Mouse (Mus musculus): Measurements from ENCODE around the gene Rfwd3. TPM values are rescaled to one million over a fixed set of nuclear protein-coding genes. Genes with fewer than 3 reads are reported as not detected.

Gene Rfwd3
- polyA plus RNA-seq (2012; rRNA removed; ENCODE audit: low replicate concordance) = 3.4 and 4.2 TPM in 2 replicates

GRCm38 (mm10) chr8:111299821-111300568 is at the start of gene Rfwd3:
TSS of gene Rfwd3 (minus strand) at chr8:111300222.

GRCm38 (mm10) chr8:111337890-111338347 is 37.9 kb upstream of the Rfwd3 start, which contains the start of gene Mlkl:
TSS of gene Mlkl (minus strand) at chr8:111338177.

GRCm38 (mm10) chr8:111258631-111259407 is 41.2 kb downstream of the Rfwd3 start, which contains the start of gene Glg1:
TSS of gene Glg1 (minus strand) at chr8:111259216.

Other genes with a start within 250 kb of the Rfwd3 start
- gene Exosc6, start 243.9 kb downstream of the Rfwd3 start, polyA plus RNA-seq (2012; rRNA removed; ENCODE audit: low replicate concordance) = 17.3 and 43.6 TPM in 2 replicates
- gene Clec18a, start 207.8 kb downstream of the Rfwd3 start, polyA plus RNA-seq (2012; rRNA removed; ENCODE audit: low replicate concordance) = not detected in 2 replicates
- 0.72 and 5.9 TPM in 2 replicates for gene Pdpr, start 205.6 kb downstream of the Rfwd3 start, polyA plus RNA-seq (2012; rRNA removed; ENCODE audit: low replicate concordance)
- gene Glg1, start 41.0 kb downstream of the Rfwd3 start, polyA plus RNA-seq (2012; rRNA removed; ENCODE audit: low replicate concordance) = 13.3 and 14.2 TPM in 2 replicates
- gene Mlkl, start 38.0 kb upstream of the Rfwd3 start, polyA plus RNA-seq (2012; rRNA removed; ENCODE audit: low replicate concordance) = 0.27 and 1.1 TPM in 2 replicates
- gene Fa2h, start 93.6 kb upstream of the Rfwd3 start, polyA plus RNA-seq (2012; rRNA removed; ENCODE audit: low replicate concordance) = 0.05 and 2.0 TPM in 2 replicates
- 1.5 and 2.7 TPM in 2 replicates for gene Wdr59, start 221.9 kb upstream of the Rfwd3 start, polyA plus RNA-seq (2012; rRNA removed; ENCODE audit: low replicate concordance)
- 30.9 and 37.7 TPM in 2 replicates for gene Znrf1, start 235.9 kb upstream of the Rfwd3 start, polyA plus RNA-seq (2012; rRNA removed; ENCODE audit: low replicate concordance)

All from duodenum, adult 2 months (tissue).